ENCODE assay signal across 8 mouse cellular contexts in the genomic region with DNA sequence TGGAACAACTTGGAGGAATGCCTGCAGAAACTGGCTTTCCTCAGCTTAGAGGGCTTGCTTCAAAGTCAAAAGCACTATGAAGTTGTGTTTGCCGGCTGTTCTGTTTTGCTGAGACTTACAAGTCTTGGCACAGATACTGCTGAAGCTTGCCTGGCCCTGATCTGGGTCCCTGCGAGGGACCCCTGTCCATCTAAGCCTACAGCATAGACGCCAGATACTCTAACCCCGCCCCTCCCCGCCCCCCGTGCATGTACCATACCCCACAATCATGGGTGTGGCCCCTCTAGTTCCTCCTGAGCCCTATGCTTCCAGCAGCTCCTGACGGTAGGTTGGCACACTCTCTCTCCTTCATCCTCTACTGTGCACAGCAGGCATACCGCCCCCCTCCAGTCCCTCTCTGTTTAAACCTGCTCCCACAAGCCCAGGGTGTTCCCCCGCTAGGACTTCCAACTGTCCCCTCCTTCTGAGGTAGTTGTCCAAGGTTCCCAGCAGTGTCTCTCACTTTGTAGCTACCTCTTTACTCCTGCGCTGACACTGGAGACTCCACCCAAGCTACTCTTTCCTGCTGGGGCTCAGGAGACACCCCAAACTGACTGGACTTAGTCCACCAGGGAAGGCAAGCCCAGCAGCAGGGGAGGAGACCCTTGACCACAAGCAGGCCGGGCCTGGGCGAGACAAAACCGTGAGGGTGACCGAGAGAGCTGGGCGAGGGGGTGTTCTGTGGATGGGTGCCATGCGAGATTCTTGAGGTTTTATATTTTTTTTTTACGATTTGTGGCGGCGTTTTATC. TPM values are rescaled to one million over a fixed set of nuclear protein-coding genes. Genes with fewer than 3 reads are reported as not detected.
A peak's percentile ranks its signal among the peaks of the same experiment; 100 is the strongest.
DNase-seq lines count a peak whose midpoint lies in the region; ATAC-seq and TF ChIP-seq lines count a peak whose summit lies in the region.

No protein-coding gene starts in this region.

- no peaks in the 10 kb centered on the region for H3K36me3 ChIP-seq in forebrain, embryonic 13.5 days (ENCODE audit: poor library complexity, severe bottlenecking)
- H3K36me3 ChIP-seq in limb, embryonic 14.5 days (ENCODE audit: control insufficient read depth, insufficient read depth, low read length): no peaks in the 10 kb centered on the region
- no peaks in the 10 kb centered on the region for H3K36me3 ChIP-seq in stomach, embryonic 16.5 days (ENCODE audit: control insufficient read depth, insufficient read depth, low read length)

- H3K4me1 ChIP-seq in forebrain, embryonic 13.5 days: peaks cover 36% of the 10 kb centered on the region
- peaks cover 14% of the 10 kb centered on the region for H3K4me1 ChIP-seq in limb, embryonic 14.5 days (ENCODE audit: control insufficient read depth, insufficient read depth, low read length)
- H3K4me1 ChIP-seq in stomach, embryonic 16.5 days (ENCODE audit: control insufficient read depth, insufficient read depth, low read length): peaks cover 16% of the 10 kb centered on the region

- peak; percentile 34 for DNase-seq in retina, postnatal 1 day
- DNase-seq in retina, embryonic 14.5 days (ENCODE audit: low spot score): no peak
- DNase-seq in limb, embryonic 14.5 days (ENCODE audit: low spot score): no peak
- no peak for DNase-seq in cerebellum, postnatal 4 days (ENCODE audit: low spot score in 2 of 2)
- DNase-seq in cerebellum, adult 8-10 months: no peak
- DNase-seq in spleen, postnatal 14 days (ENCODE audit: low spot score in 2 of 2): no peak

- no peak overlapping the region for H3K27ac ChIP-seq in forebrain, embryonic 13.5 days
- H3K27ac ChIP-seq in limb, embryonic 14.5 days (replicated peaks; ENCODE audit: low read depth, low read length): no peak overlapping the region
- peak overlapping the region; percentile 46; the same call in 1 of the 2 replicates for H3K27ac ChIP-seq in stomach, embryonic 16.5 days (ENCODE audit: low read length)

- peak; percentile 26 for ATAC-seq in forebrain, embryonic 13.5 days
- peak; percentile 1; the same call in 1 of the 2 replicates for ATAC-seq in limb, embryonic 14.5 days (ENCODE audit: low FRiP score, low read depth)
- ATAC-seq in stomach, embryonic 16.5 days (ENCODE audit: insufficient read depth, low FRiP score): peak; percentile 22; the same call in 1 of the 2 replicates

- peaks cover 10% of the 10 kb centered on the region for H3K27me3 ChIP-seq in forebrain, embryonic 13.5 days
- no peaks in the 10 kb centered on the region for H3K27me3 ChIP-seq in limb, embryonic 14.5 days (ENCODE audit: control insufficient read depth, insufficient read depth, low read length)
- no peaks in the 10 kb centered on the region; the same call in 1 of the 2 replicates for H3K27me3 ChIP-seq in stomach, embryonic 16.5 days (ENCODE audit: control insufficient read depth, insufficient read depth, low read length)

- H3K9me3 ChIP-seq in forebrain, embryonic 13.5 days (replicated peaks): no peaks in the 10 kb centered on the region
- H3K9me3 ChIP-seq in limb, embryonic 14.5 days (ENCODE audit: control insufficient read depth, low read length): no peaks in the 10 kb centered on the region
- no peaks in the 10 kb centered on the region for H3K9me3 ChIP-seq in stomach, embryonic 16.5 days (replicated peaks; ENCODE audit: control insufficient read depth, low read length)

- no peak overlapping the region for H3K9ac ChIP-seq in forebrain, embryonic 13.5 days
- 0 out of 2 replicates have a peak overlapping the region, but pooled peaks have one; percentile 76 for H3K9ac ChIP-seq in limb, embryonic 14.5 days (ENCODE audit: low read depth, low read length, severe bottlenecking)
- H3K9ac ChIP-seq in stomach, embryonic 16.5 days (ENCODE audit: low read length): peak overlapping the region; percentile 11; the same call in 1 of the 2 replicates

- peak overlapping the region; percentile 98 for H3K4me2 ChIP-seq in forebrain, embryonic 13.5 days
- peak overlapping the region; percentile 98 for H3K4me2 ChIP-seq in limb, embryonic 14.5 days (replicated peaks; ENCODE audit: low read depth, low read length, severe bottlenecking)
- peak overlapping the region; percentile 98 for H3K4me2 ChIP-seq in stomach, embryonic 16.5 days (ENCODE audit: low read depth, low read length)

- TF ChIP-seq POLR2A in limb, embryonic 14.5 days (IDR thresholded peaks at IDR 0.05; ENCODE audit: borderline replicate concordance, extremely low read depth, insufficient read depth, insufficient read length): no peak

- 12% methylated on average over 19 of the region's 19 CpGs for WGBS in forebrain, embryonic 13.5 days
- 10% methylated on average over 19 of the region's 19 CpGs for WGBS in limb, embryonic 14.5 days
- 10% methylated on average over 19 of the region's 19 CpGs for WGBS in stomach, embryonic 16.5 days

- H3K4me3 ChIP-seq in forebrain, embryonic 13.5 days: peak overlapping the region; percentile 56
- peak overlapping the region; percentile 61 for H3K4me3 ChIP-seq in limb, embryonic 14.5 days (replicated peaks; ENCODE audit: low read length)
- H3K4me3 ChIP-seq in stomach, embryonic 16.5 days (replicated peaks; ENCODE audit: low read length): peak overlapping the region; percentile 63

RNA-seq across cellular contexts. Expression of a gene that starts 12.1 kb away (rescaled TPM):
- polyA plus RNA-seq in forebrain, embryonic 13.5 days (2015; fragmentation: Nextera tagmentation; extraction: Ambion mirVana): 122 and 136 TPM in 2 replicates
- polyA plus RNA-seq in limb, embryonic 14.5 days (2012; rRNA removed): 42.1 and 45.2 TPM in 2 replicates
- 24.6 and 32.6 TPM in 2 replicates for polyA plus RNA-seq in limb, embryonic 14.5 days (2014; fragmentation: Nextera tagmentation; extraction: Ambion mirVana)
- polyA plus RNA-seq in stomach, embryonic 16.5 days (2015; fragmentation: Nextera tagmentation; extraction: Ambion mirVana): 14.8 and 16.2 TPM in 2 replicates
